Mouse (Mus musculus): Measurements from ENCODE around the gene Slc17a9. TPM values are rescaled to one million over a fixed set of nuclear protein-coding genes. Genes with fewer than 3 reads are reported as not detected.

Slc17a9 gene
- polyA plus RNA-seq, 1 experiment from 2014 or later, result 0.22 TPM

Other genes starting within 250 kb of the Slc17a9 start
- 0.15 and 0.29 TPM in 2 replicates for gene Ntsr1, start 225.3 kb upstream of the Slc17a9 start, polyA plus RNA-seq (2016; fragmentation: Nextera tagmentation; extraction: Ambion mirVana)
- gene Mrgbp, start 144.0 kb upstream of the Slc17a9 start, polyA plus RNA-seq (2016; fragmentation: Nextera tagmentation; extraction: Ambion mirVana), result 46.8 and 49.0 TPM in 2 replicates
- gene Ogfr, start 136.0 kb upstream of the Slc17a9 start, polyA plus RNA-seq (2016; fragmentation: Nextera tagmentation; extraction: Ambion mirVana), result 98.9 and 109 TPM in 2 replicates
- gene Col9a3, start 127.5 kb upstream of the Slc17a9 start, polyA plus RNA-seq (2016; fragmentation: Nextera tagmentation; extraction: Ambion mirVana), result 20.1 and 40.2 TPM in 2 replicates
- gene Tcfl5, start 82.6 kb upstream of the Slc17a9 start, polyA plus RNA-seq (2016; fragmentation: Nextera tagmentation; extraction: Ambion mirVana), result 0.24 TPM in 1 of 2 replicates, not detected in the other
- gene Dido1, start 15.3 kb upstream of the Slc17a9 start, polyA plus RNA-seq (2016; fragmentation: Nextera tagmentation; extraction: Ambion mirVana), result 41.4 and 43.6 TPM in 2 replicates
- 54.6 and 59.2 TPM in 2 replicates for gene Gid8, start 15.1 kb upstream of the Slc17a9 start, polyA plus RNA-seq (2016; fragmentation: Nextera tagmentation; extraction: Ambion mirVana)
- 26.0 and 29.3 TPM in 2 replicates for gene Bhlhe23, start 51.6 kb downstream of the Slc17a9 start, polyA plus RNA-seq (2016; fragmentation: Nextera tagmentation; extraction: Ambion mirVana)
- 65.2 and 67.2 TPM in 2 replicates for gene Ythdf1, start 195.7 kb downstream of the Slc17a9 start, polyA plus RNA-seq (2016; fragmentation: Nextera tagmentation; extraction: Ambion mirVana)
- 0.36 and 0.67 TPM in 2 replicates for gene Birc7, start 203.8 kb downstream of the Slc17a9 start, polyA plus RNA-seq (2016; fragmentation: Nextera tagmentation; extraction: Ambion mirVana)
- gene Nkain4, start 229.4 kb downstream of the Slc17a9 start, polyA plus RNA-seq (2016; fragmentation: Nextera tagmentation; extraction: Ambion mirVana), result 72.9 and 83.1 TPM in 2 replicates
- 86.3 and 97.4 TPM in 2 replicates for gene Arfgap1, start 242.0 kb downstream of the Slc17a9 start, polyA plus RNA-seq (2016; fragmentation: Nextera tagmentation; extraction: Ambion mirVana)